Mouse (Mus musculus): Measurements from ENCODE around the gene Chst3.

DNA sequence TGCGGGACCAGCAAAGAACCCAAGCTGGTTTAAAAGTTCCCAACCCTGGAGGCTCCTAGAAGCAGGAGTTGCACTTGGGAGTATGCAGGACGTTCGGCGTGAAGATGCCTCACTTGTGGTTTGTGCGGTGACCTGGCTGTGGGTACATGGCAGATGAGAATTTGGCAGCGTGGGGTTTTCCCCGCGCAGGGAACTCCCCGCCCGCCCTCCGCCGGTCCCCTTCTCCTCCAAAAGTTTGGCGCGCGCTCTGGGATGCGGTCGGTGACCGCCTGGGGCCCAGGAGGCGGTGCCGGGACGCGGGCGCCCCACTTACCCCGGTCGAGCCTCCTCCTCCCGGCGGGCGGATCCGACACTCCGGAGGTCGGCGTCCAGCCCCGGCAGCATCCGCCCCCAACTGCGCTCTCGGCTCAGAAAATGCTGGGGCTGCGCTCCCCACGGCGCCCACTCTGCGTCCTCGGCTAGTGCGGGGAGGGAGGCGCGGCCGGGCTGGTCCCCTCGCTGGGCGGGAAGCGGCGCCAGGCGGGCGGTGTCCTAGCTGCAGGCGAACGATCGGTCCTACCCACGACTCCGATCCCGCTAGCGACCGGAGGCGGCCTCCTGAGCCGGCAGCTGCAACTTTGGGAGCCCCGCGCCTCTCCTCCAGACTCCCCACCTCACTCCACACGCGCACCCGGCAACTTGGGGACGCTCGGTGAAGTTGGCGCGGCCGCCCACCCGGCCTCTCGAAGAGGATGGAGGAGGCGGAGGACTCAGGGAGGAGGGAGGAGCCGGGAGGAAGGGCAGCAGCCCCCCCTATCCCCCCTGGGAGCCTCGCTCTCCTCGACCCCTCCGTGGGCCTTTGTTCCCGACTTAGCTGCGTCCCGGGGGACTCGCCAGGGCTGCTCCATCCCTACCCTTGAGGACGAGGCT, at the start of gene Chst3:
- no peak for TF ChIP-seq CTCF (IDR thresholded peaks at IDR 0.05; ENCODE audit: low read depth, low read length)
- no peak for TF ChIP-seq POLR2A (IDR thresholded peaks at IDR 0.05; ENCODE audit: insufficient read depth, low read length)
- no peak for TF ChIP-seq EP300 (IDR thresholded peaks at IDR 0.05; ENCODE audit: insufficient read depth, low read depth, low read length)
